Mouse (Mus musculus): ENCODE measurements around the gene Emc10. TPM values are rescaled to one million over a fixed set of nuclear protein-coding genes. Genes with fewer than 3 reads are reported as not detected.

The Emc10 gene
- polyA plus RNA-seq, 2 experiments = 151 to 182 TPM

- no peaks in the 10 kb centered on the region for H3K4me1 ChIP-seq (ENCODE audit: control insufficient read depth, insufficient read depth, low read length)
- H3K36me3 ChIP-seq (ENCODE audit: control insufficient read depth, insufficient read depth, low read length) = peaks cover 96% of the 10 kb centered on the region
- no peak overlapping the region for H3K4me3 ChIP-seq (replicated peaks; ENCODE audit: low read length)
- no peak overlapping the region for H3K9ac ChIP-seq (ENCODE audit: low read depth, low read length, severe bottlenecking)
- no peak overlapping the region for H3K27ac ChIP-seq (replicated peaks; ENCODE audit: low read depth, low read length)
- no peaks in the 10 kb centered on the region for H3K27me3 ChIP-seq (ENCODE audit: control insufficient read depth, insufficient read depth, low read length)
- TF ChIP-seq POLR2A (IDR thresholded peaks at IDR 0.05; ENCODE audit: borderline replicate concordance, extremely low read depth, insufficient read depth, insufficient read length) = no peak
- no peak for ATAC-seq (ENCODE audit: low FRiP score, low read depth)
- WGBS = 83% methylated on average over 7 of the region's 7 CpGs
- H3K9me3 ChIP-seq (ENCODE audit: control insufficient read depth, low read length) = no peaks in the 10 kb centered on the region
- DNase-seq (ENCODE audit: low spot score) = no peak
- no peak overlapping the region for H3K4me2 ChIP-seq (replicated peaks; ENCODE audit: low read depth, low read length, severe bottlenecking)
Measured at GRCm38 (mm10) chr7:44537009-44537408, 40.7 kb upstream of the Emc10 start.

GRCm38 (mm10) chr7:44536590-44536968, 40.2 kb upstream of the Emc10 start:
- ATAC-seq (ENCODE audit: low FRiP score, low read depth) (no peak), DNase-seq (ENCODE audit: low spot score) (no peak)
- Histone ChIP-seq H3K9me3 (ENCODE audit: control insufficient read depth, low read length) (no peaks in the 10 kb centered on the region), H3K4me1 (ENCODE audit: control insufficient read depth, insufficient read depth, low read length) (no peaks in the 10 kb centered on the region), H3K9ac (ENCODE audit: low read depth, low read length, severe bottlenecking) (no peak overlapping the region), H3K27ac (replicated peaks; ENCODE audit: low read depth, low read length) (no peak overlapping the region), H3K4me2 (replicated peaks; ENCODE audit: low read depth, low read length, severe bottlenecking) (no peak overlapping the region), H3K27me3 (ENCODE audit: control insufficient read depth, insufficient read depth, low read length) (no peaks in the 10 kb centered on the region), H3K36me3 (ENCODE audit: control insufficient read depth, insufficient read depth, low read length) (peaks cover 92% of the 10 kb centered on the region), H3K4me3 (replicated peaks; ENCODE audit: low read length) (no peak overlapping the region)
- 89% methylated on average over 6 of the region's 6 CpGs for whole genome bisulfite sequencing
- no peak for TF ChIP-seq POLR2A (IDR thresholded peaks at IDR 0.05; ENCODE audit: borderline replicate concordance, extremely low read depth, insufficient read depth, insufficient read length)

GRCm38 (mm10) chr7:44535657-44536589, 39.6 kb upstream of the Emc10 start:
- Histone ChIP-seq H3K27me3 (ENCODE audit: control insufficient read depth, insufficient read depth, low read length) (no peaks in the 10 kb centered on the region), H3K4me3 (replicated peaks; ENCODE audit: low read length) (no peak overlapping the region), H3K27ac (replicated peaks; ENCODE audit: low read depth, low read length) (no peak overlapping the region), H3K9me3 (ENCODE audit: control insufficient read depth, low read length) (no peaks in the 10 kb centered on the region), H3K9ac (ENCODE audit: low read depth, low read length, severe bottlenecking) (no peak overlapping the region), H3K4me2 (replicated peaks; ENCODE audit: low read depth, low read length, severe bottlenecking) (no peak overlapping the region), H3K36me3 (ENCODE audit: control insufficient read depth, insufficient read depth, low read length) (peaks cover 85% of the 10 kb centered on the region), H3K4me1 (ENCODE audit: control insufficient read depth, insufficient read depth, low read length) (no peaks in the 10 kb centered on the region)
- DNase-seq (ENCODE audit: low spot score) = no peak
- ATAC-seq (ENCODE audit: low FRiP score, low read depth) = no peak
- 92% methylated on average over 27 of the region's 27 CpGs for WGBS
- no peak for TF ChIP-seq POLR2A (IDR thresholded peaks at IDR 0.05; ENCODE audit: borderline replicate concordance, extremely low read depth, insufficient read depth, insufficient read length)

GRCm38 (mm10) chr7:44534656-44535441, 38.5 kb upstream of the Emc10 start:
- 86% methylated on average over 19 of the region's 19 CpGs for WGBS
- H3K4me3 ChIP-seq (replicated peaks; ENCODE audit: low read length) = no peak overlapping the region
- DNase-seq (ENCODE audit: low spot score) = no peak
- ATAC-seq (ENCODE audit: low FRiP score, low read depth) = no peak
- TF ChIP-seq POLR2A (IDR thresholded peaks at IDR 0.05; ENCODE audit: borderline replicate concordance, extremely low read depth, insufficient read depth, insufficient read length) = no peak
- no peaks in the 10 kb centered on the region for H3K27me3 ChIP-seq (ENCODE audit: control insufficient read depth, insufficient read depth, low read length)
- H3K4me2 ChIP-seq (replicated peaks; ENCODE audit: low read depth, low read length, severe bottlenecking) = no peak overlapping the region
- H3K9ac ChIP-seq (ENCODE audit: low read depth, low read length, severe bottlenecking) = no peak overlapping the region
- no peaks in the 10 kb centered on the region for H3K9me3 ChIP-seq (ENCODE audit: control insufficient read depth, low read length)
- peaks cover 75% of the 10 kb centered on the region for H3K36me3 ChIP-seq (ENCODE audit: control insufficient read depth, insufficient read depth, low read length)
- no peak overlapping the region for H3K27ac ChIP-seq (replicated peaks; ENCODE audit: low read depth, low read length)
- no peaks in the 10 kb centered on the region for H3K4me1 ChIP-seq (ENCODE audit: control insufficient read depth, insufficient read depth, low read length)

GRCm38 (mm10) chr7:44534242-44534641, 37.9 kb upstream of the Emc10 start:
- H3K36me3 ChIP-seq (ENCODE audit: control insufficient read depth, insufficient read depth, low read length) = peaks cover 69% of the 10 kb centered on the region
- ATAC-seq (ENCODE audit: low FRiP score, low read depth) = no peak

More at GRCm38 (mm10) chr7:44534242-44534641, 37.9 kb upstream of the Emc10 start:
- Histone ChIP-seq H3K4me1 (ENCODE audit: control insufficient read depth, insufficient read depth, low read length) (no peaks in the 10 kb centered on the region), H3K4me2 (replicated peaks; ENCODE audit: low read depth, low read length, severe bottlenecking) (no peak overlapping the region), H3K27me3 (ENCODE audit: control insufficient read depth, insufficient read depth, low read length) (0 out of 2 replicates have a peak, but pooled peaks cover 6% of the 10 kb centered on the region), H3K27ac (replicated peaks; ENCODE audit: low read depth, low read length) (no peak overlapping the region), H3K4me3 (replicated peaks; ENCODE audit: low read length) (no peak overlapping the region), H3K9me3 (ENCODE audit: control insufficient read depth, low read length) (no peaks in the 10 kb centered on the region), H3K9ac (ENCODE audit: low read depth, low read length, severe bottlenecking) (no peak overlapping the region)
- no peak for TF ChIP-seq POLR2A (IDR thresholded peaks at IDR 0.05; ENCODE audit: borderline replicate concordance, extremely low read depth, insufficient read depth, insufficient read length)
- no peak for DNase-seq (ENCODE audit: low spot score)
- WGBS = 85% methylated on average over 13 of the region's 13 CpGs
